Comparison of ENCODE assay signal across 37 mouse cellular contexts in the genomic region with DNA sequence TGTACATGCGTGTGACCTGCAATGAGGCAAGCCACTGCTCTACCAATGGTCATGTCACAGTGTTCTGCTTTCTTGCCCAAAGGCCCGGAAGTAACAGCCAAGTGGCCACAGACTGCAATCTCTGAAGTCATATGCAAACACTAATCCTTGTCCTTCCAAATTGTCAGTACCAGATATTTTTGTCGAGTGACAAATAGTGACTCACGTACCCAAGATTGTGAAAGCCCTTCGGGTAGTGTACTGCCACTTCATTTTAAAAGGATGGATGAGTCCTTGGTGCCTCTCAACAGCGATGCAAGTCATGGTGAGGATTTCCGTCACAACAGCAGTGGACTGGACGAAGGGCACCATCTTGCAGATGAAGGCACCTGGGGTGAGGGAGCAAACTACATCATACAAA. TPM values are rescaled to one million over a fixed set of nuclear protein-coding genes. Genes with fewer than 3 reads are reported as not detected.
A peak's percentile ranks its signal among the peaks of the same experiment; 100 is the strongest.
DNase-seq lines count a peak whose midpoint lies in the region; ATAC-seq and TF ChIP-seq lines count a peak whose summit lies in the region.
"Had no signal": no experiment of that assay in that cellular context is flagged by ENCODE, and none has a peak within 500 bp of the region (broad histone marks: within the 10 kb centered on the region; RNA-seq: fewer than 3 reads in every experiment).

No protein-coding gene starts in this region.

- peak; percentile 47 to 87 for DNase-seq in adrenal gland, adult (ENCODE audit: inconsistent age in 2 of 2, low spot score in 1 of 2)
- no peak for DNase-seq in adrenal gland, postnatal 4 days (ENCODE audit: low spot score in 2 of 2)
- no peak for DNase-seq in Patski (ENCODE audit: low read depth, low spot score)
- DNase-seq in midbrain, embryonic 10.5 days (ENCODE audit: low spot score): no peak
- no peak for DNase-seq in thymus, postnatal 4 days
- no peak for DNase-seq in heart, adult 9 months (ENCODE audit: low spot score in 2 of 2)
- DNase-seq: cerebellum, adult 8-10 months; cerebellum, postnatal 25 days; forebrain, postnatal 0 days; heart, adult 2 months; heart, postnatal 14 days; kidney, adult 2 months; kidney, postnatal 10 days; layer of hippocampus, postnatal 36 days; lung, adult 2 months; lung, postnatal 10 days; right cerebral cortex, postnatal 25 days; thymus, postnatal 14 days had no signal

- peak; percentile 60 for ATAC-seq in Patski
- no peak for ATAC-seq in heart, embryonic 11.5 days (replicated peaks; ENCODE audit: insufficient number of reproducible peaks, low FRiP score, low TSS enrichment)
- ATAC-seq: forebrain, postnatal 0 days; hindbrain, embryonic 16.5 days; midbrain, embryonic 15.5 days had no signal

- H3K36me3 ChIP-seq in midbrain, embryonic 10.5 days: no peaks in the 10 kb centered on the region
- no peaks in the 10 kb centered on the region for H3K36me3 ChIP-seq in heart, embryonic 11.5 days (ENCODE audit: control insufficient read depth, insufficient read depth, low read length)
- H3K36me3 ChIP-seq: forebrain, embryonic 10.5 days; limb, embryonic 10.5 days; limb, embryonic 15.5 days; midbrain, embryonic 15.5 days had no signal

- no peak for TF ChIP-seq CTCF in Patski (IDR thresholded peaks at IDR 0.05)
- no peak for TF ChIP-seq CTCF in bone marrow macrophage, adult 2 months (IDR thresholded peaks at IDR 0.05; ENCODE audit: low read depth, low read length)

- no peak overlapping the region for H3K9ac ChIP-seq in heart, embryonic 11.5 days (ENCODE audit: low read depth, low read length)
- H3K9ac ChIP-seq: forebrain, postnatal 0 days; limb, embryonic 15.5 days; liver, embryonic 14.5 days; midbrain, embryonic 15.5 days had no signal

- peaks cover 22% of the 10 kb centered on the region for H3K4me1 ChIP-seq in bone marrow macrophage, adult 2 months (ENCODE audit: control insufficient read depth, insufficient read depth, low read length)
- H3K4me1 ChIP-seq in midbrain, embryonic 10.5 days: no peaks in the 10 kb centered on the region
- H3K4me1 ChIP-seq in heart, embryonic 11.5 days (ENCODE audit: control insufficient read depth, insufficient read depth, low read length): no peaks in the 10 kb centered on the region
- H3K4me1 ChIP-seq: forebrain, embryonic 10.5 days; limb, embryonic 10.5 days; limb, embryonic 15.5 days; midbrain, embryonic 15.5 days had no signal

- H3K27ac ChIP-seq in bone marrow macrophage, adult 2 months (ENCODE audit: insufficient read depth, low read depth, low read length): peak overlapping the region; percentile 34
- H3K27ac ChIP-seq in midbrain, embryonic 10.5 days (replicated peaks): no peak overlapping the region
- H3K27ac ChIP-seq in heart, embryonic 11.5 days (ENCODE audit: low read depth, low read length): no peak overlapping the region
- H3K27ac ChIP-seq: forebrain, embryonic 10.5 days; heart, adult 2 months; limb, embryonic 10.5 days; limb, embryonic 15.5 days; liver, embryonic 14.5 days; macrophage; midbrain, embryonic 15.5 days had no signal

- H3K27me3 ChIP-seq in Patski: peaks cover 8% of the 10 kb centered on the region
- no peaks in the 10 kb centered on the region for H3K27me3 ChIP-seq in midbrain, embryonic 10.5 days (ENCODE audit: low read depth, poor library complexity, severe bottlenecking)
- H3K27me3 ChIP-seq in heart, embryonic 11.5 days (ENCODE audit: control insufficient read depth, insufficient read depth, low read length): no peaks in the 10 kb centered on the region
- H3K27me3 ChIP-seq: limb, embryonic 15.5 days; midbrain, embryonic 15.5 days had no signal

- 92% methylated on average over 8 of the region's 8 CpGs for WGBS in midbrain, embryonic 10.5 days
- 82% methylated on average over 8 of the region's 8 CpGs for WGBS in heart, embryonic 11.5 days (ENCODE audit: insufficient replicate concordance)

- in situ Hi-C loops in Patski (cut with MboI; ENCODE audit: low pct_unique_long_range_greater_than_20kb): loop anchor here (10.0 kb wide), 1 partner anchor 306 kb away; no protein-coding TSS in a partner anchor

- H3K4me2 ChIP-seq in heart, embryonic 11.5 days: no peak overlapping the region
- H3K4me2 ChIP-seq: limb, embryonic 15.5 days; midbrain, embryonic 15.5 days had no signal

- CTCF ChIA-PET in Patski (lab: Charles Lee): interaction anchor here (0.8 to 1.6 kb wide), 5 partner anchors 18 to 311 kb away, joined by 3 to 5 read pairs (median 4); no protein-coding TSS in a partner anchor

- TF ChIP-seq POLR2A in bone marrow macrophage, adult 2 months (IDR thresholded peaks at IDR 0.05; ENCODE audit: borderline replicate concordance, low read depth, low read length): no peak

- POLR2A ChIA-PET in Patski (lab: Charles Lee): interaction anchor here (1.2 kb wide), 1 partner anchor 18 kb away, joined by 3 read pairs; no protein-coding TSS in a partner anchor

- H3K9me3 ChIP-seq in midbrain, embryonic 10.5 days (replicated peaks): no peaks in the 10 kb centered on the region
- no peaks in the 10 kb centered on the region for H3K9me3 ChIP-seq in heart, embryonic 11.5 days (replicated peaks; ENCODE audit: control insufficient read depth, low read length)
- H3K9me3 ChIP-seq: forebrain, embryonic 10.5 days; limb, embryonic 10.5 days; limb, embryonic 15.5 days; midbrain, embryonic 15.5 days had no signal

- 0 out of 2 replicates have a peak overlapping the region, but pooled peaks have one; percentile 4 for H3K4me3 ChIP-seq in bone marrow macrophage, adult 2 months (ENCODE audit: insufficient read depth, low read length)
- no peak overlapping the region for H3K4me3 ChIP-seq in midbrain, embryonic 10.5 days
- no peak overlapping the region for H3K4me3 ChIP-seq in heart, embryonic 11.5 days (ENCODE audit: low read depth, low read length)
- H3K4me3 ChIP-seq: forebrain, embryonic 10.5 days; heart, adult 2 months; limb, embryonic 10.5 days; limb, embryonic 15.5 days; midbrain, embryonic 15.5 days had no signal

RNA-seq across cellular contexts. Expression of gene Qrfpr, which starts 32.9 kb away (rescaled TPM):
- not detected for total RNA-seq in adrenal gland, postnatal 4 days (2021)
- polyA plus RNA-seq in Patski (2021): not detected
- not detected in 2 replicates for polyA plus RNA-seq in bone marrow macrophage, adult 2 months (2012; ENCODE audit: insufficient read depth, insufficient read length, missing spikeins)
- polyA plus RNA-seq in midbrain, embryonic 10.5 days (2016; fragmentation: Nextera tagmentation; extraction: Ambion mirVana): 0.11 TPM in 1 of 2 replicates, not detected in the other
- polyA plus RNA-seq in heart, embryonic 11.5 days (2014; fragmentation: Nextera tagmentation; extraction: Ambion mirVana): 0.14 TPM in 1 of 2 replicates, not detected in the other
- total RNA-seq: ES-E14; gastrocnemius, adult 8-10 months; gastrocnemius, postnatal 4 days; heart, adult 2 months; heart, postnatal 14 days; neutrophil, adult 5-6 weeks had no signal
- polyA plus RNA-seq: embryonic facial prominence, embryonic 11.5 days; heart, adult 2 months; heart, embryonic 14.5 days; intestine, embryonic 14.5 days; kidney, adult 2 months; large intestine, adult 2 months; liver, embryonic 14.5 days; lung, adult 2 months; macrophage; neural tube, embryonic 11.5 days; stomach, embryonic 16.5 days had no signal

RNA-seq across cellular contexts. Expression of gene D3Ertd254e, which starts 38.4 kb away (rescaled TPM):
- total RNA-seq in adrenal gland, postnatal 4 days (2021): 10 to 100 TPM; 10.9 to 11.8 TPM
- polyA plus RNA-seq in Patski (2021): 10.2 TPM
- polyA plus RNA-seq in bone marrow macrophage, adult 2 months (2012; ENCODE audit: insufficient read depth, insufficient read length, missing spikeins): 4.1 and 6.3 TPM in 2 replicates
- 9.1 and 10.5 TPM in 2 replicates for polyA plus RNA-seq in midbrain, embryonic 10.5 days (2016; fragmentation: Nextera tagmentation; extraction: Ambion mirVana)
- 4.2 and 5.3 TPM in 2 replicates for polyA plus RNA-seq in heart, embryonic 11.5 days (2014; fragmentation: Nextera tagmentation; extraction: Ambion mirVana)

Comparison
In these comparisons a context has a peak if more than half of its experiments do, and no peak if none do; other contexts are left out.
1. DNase-seq: peak in adrenal gland, adult (2 of 2); none in adrenal gland, postnatal 4 days (0 of 2), Patski (single experiment), midbrain, embryonic 10.5 days (single experiment), thymus, postnatal 4 days (single experiment) and heart, adult 9 months (0 of 2).